Mouse (Mus musculus) intestine, embryonic 16.5 days (tissue): ENCODE results near the gene Sec63. TPM values are rescaled to one million over a fixed set of nuclear protein-coding genes. Genes with fewer than 3 reads are reported as not detected.

Experiments
- ATAC-seq: fragments of 200-750 bp; cut with Nextera tagmentation; 2 replicates; pipeline ENCODE4 v1.8.0; 2017; ENCODE audit warnings: moderate TSS enrichment, moderate library complexity
- H3K27ac ChIP-seq: fragments of 300-500 bp; sonication (generic); 2 replicates; pipeline ENCODE4 v1.5.1; 2014; ENCODE audit warnings: mild to moderate bottlenecking, low read length
- H3K27me3 ChIP-seq: fragments of 300-500 bp; sonication (generic); replicated peaks from 2 replicates; pipeline ENCODE4 v1.6.1; 2014; ENCODE audit warnings: low read length, control low read depth, mixed read lengths; ENCODE audit not compliant: control insufficient read depth, insufficient read depth
- H3K36me3 ChIP-seq: fragments of 300-500 bp; sonication (generic); 2 replicates; pipeline ENCODE4 v1.6.1; 2014; ENCODE audit warnings: low read length, control low read depth; ENCODE audit not compliant: control insufficient read depth, insufficient read depth
- H3K4me1 ChIP-seq: fragments of 300-500 bp; sonication (generic); 2 replicates; pipeline ENCODE4 v1.6.1; 2014; ENCODE audit warnings: low read length, control low read depth, mixed read lengths; ENCODE audit not compliant: control insufficient read depth, insufficient read depth
- H3K4me2 ChIP-seq: fragments of 300-500 bp; sonication (generic); 2 replicates; pipeline ENCODE4 v1.6.1; 2014; ENCODE audit warnings: low read depth, low read length, control low read depth
- H3K4me3 ChIP-seq: fragments of 300-500 bp; sonication (generic); 2 replicates; pipeline ENCODE4 v1.5.1; 2014; ENCODE audit warnings: mild to moderate bottlenecking, low read length
- H3K9ac ChIP-seq: fragments of 300-500 bp; sonication (generic); 2 replicates; pipeline ENCODE4 v1.6.1; 2014; ENCODE audit warnings: low read depth, low read length
- H3K9me3 ChIP-seq: fragments of 300-500 bp; sonication (generic); 2 replicates; pipeline ENCODE4 v1.6.1; 2016; ENCODE audit warnings: low read length, control low read depth; ENCODE audit not compliant: control insufficient read depth
- WGBS: fragments of 180-500 bp; shearing (Covaris S2); extraction: QIAGEN DNeasy Blood & Tissue Kit; methylation state at CpG from one replicate; pipeline ENCODE4 v1.1.7; 2014; 5-methylcytosine and 5-hydroxymethylcytosine counted together
- polyA plus RNA-seq: library from polyadenylated mRNA; unstranded; fragments of >200 nt; fragmentation: Nextera tagmentation; extraction: Ambion mirVana; gene quantifications from 2 replicates; pipeline ENCODE4 v1.2.1, GENCODE M21; 2015

The Sec63 gene
- polyA plus RNA-seq, 1 experiment from 2014 or later: 22.3 TPM

- WGBS: 54% methylated on average over 2 of the region's 2 CpGs
- Histone ChIP-seq H3K27me3 (no peaks in the 10 kb centered on the region), H3K9me3 (no peaks in the 10 kb centered on the region), H3K9ac (no peak overlapping the region), H3K4me3 (no peak overlapping the region), H3K27ac (no peak overlapping the region), H3K4me1 (no peaks in the 10 kb centered on the region), H3K4me2 (no peak overlapping the region), H3K36me3 (no peaks in the 10 kb centered on the region)
- no peak for ATAC-seq
Measured at GRCm38 (mm10) chr10:42754341-42754740, 7.0 kb upstream of the Sec63 start.

- Histone ChIP-seq H3K9me3 (no peaks in the 10 kb centered on the region), H3K9ac (no peak overlapping the region), H3K4me3 (no peak overlapping the region), H3K27me3 (no peaks in the 10 kb centered on the region), H3K36me3 (no peaks in the 10 kb centered on the region), H3K4me2 (no peak overlapping the region), H3K27ac (no peak overlapping the region), H3K4me1 (peaks cover 14% of the 10 kb centered on the region)
- 93% methylated on average over 4 of the region's 4 CpGs for WGBS
- ATAC-seq: no peak
Measured at GRCm38 (mm10) chr10:42759741-42760140, 1.6 kb upstream of the Sec63 start.

- Histone ChIP-seq H3K4me3 (no peak overlapping the region), H3K9me3 (no peaks in the 10 kb centered on the region), H3K27ac (no peak overlapping the region), H3K9ac (no peak overlapping the region), H3K4me2 (no peak overlapping the region), H3K36me3 (no peaks in the 10 kb centered on the region), H3K4me1 (peaks cover 20% of the 10 kb centered on the region), H3K27me3 (no peaks in the 10 kb centered on the region)
- ATAC-seq: no peak
- 61% methylated on average over 8 of the region's 8 CpGs for WGBS
Measured at GRCm38 (mm10) chr10:42760329-42760728, 967 bp upstream of the Sec63 start.

GRCm38 (mm10) chr10:42761901-42762669, 789 bp downstream of the Sec63 start:
- ATAC-seq: peak; percentile 75
- H3K9me3 ChIP-seq: no peaks in the 10 kb centered on the region
- H3K27ac ChIP-seq: peak overlapping the region; percentile 91
- WGBS: under 1% methylated on average over 66 of the region's 66 CpGs
- peaks cover 22% of the 10 kb centered on the region for H3K4me1 ChIP-seq
- H3K36me3 ChIP-seq: no peaks in the 10 kb centered on the region
- no peaks in the 10 kb centered on the region for H3K27me3 ChIP-seq
- H3K9ac ChIP-seq: peak overlapping the region; percentile 86
- peak overlapping the region; percentile 69 for H3K4me2 ChIP-seq
- peak overlapping the region; percentile 78 for H3K4me3 ChIP-seq

GRCm38 (mm10) chr10:42762670-42763058, 1.4 kb downstream of the Sec63 start:
- 0% methylated on average over 6 of the region's 6 CpGs for WGBS
- peak overlapping the region; percentile 69 for H3K4me2 ChIP-seq
- no peaks in the 10 kb centered on the region for H3K36me3 ChIP-seq
- H3K27me3 ChIP-seq: no peaks in the 10 kb centered on the region
- no peaks in the 10 kb centered on the region for H3K9me3 ChIP-seq
- peaks cover 22% of the 10 kb centered on the region for H3K4me1 ChIP-seq
- peak overlapping the region; percentile 78 for H3K4me3 ChIP-seq
- H3K9ac ChIP-seq: peak overlapping the region; percentile 86
- ATAC-seq: no peak
- peak overlapping the region; percentile 91 for H3K27ac ChIP-seq

- ATAC-seq: no peak
- no peaks in the 10 kb centered on the region for H3K9me3 ChIP-seq
- no peaks in the 10 kb centered on the region for H3K36me3 ChIP-seq
- no peaks in the 10 kb centered on the region for H3K27me3 ChIP-seq
- H3K27ac ChIP-seq: no peak overlapping the region
- H3K9ac ChIP-seq: peak overlapping the region; percentile 46; the same call in 1 of the 2 replicates
- peaks cover 22% of the 10 kb centered on the region for H3K4me1 ChIP-seq
- H3K4me3 ChIP-seq: peak overlapping the region; percentile 31
- H3K4me2 ChIP-seq: peak overlapping the region; percentile 69
- 45% methylated on average over 4 of the region's 4 CpGs for WGBS
Measured at GRCm38 (mm10) chr10:42763246-42763645, 1.9 kb downstream of the Sec63 start.

- no peak for ATAC-seq
- H3K4me3 ChIP-seq: no peak overlapping the region
- no peak overlapping the region for H3K4me2 ChIP-seq
- H3K9me3 ChIP-seq: no peaks in the 10 kb centered on the region
- H3K9ac ChIP-seq: no peak overlapping the region
- H3K36me3 ChIP-seq: no peaks in the 10 kb centered on the region
- peaks cover 21% of the 10 kb centered on the region for H3K4me1 ChIP-seq
- H3K27me3 ChIP-seq: no peaks in the 10 kb centered on the region
- H3K27ac ChIP-seq: 0 out of 2 replicates have a peak overlapping the region, but pooled peaks have one; percentile 28
Measured at GRCm38 (mm10) chr10:42765344-42765743, 4.0 kb downstream of the Sec63 start.

- ATAC-seq: no peak
- H3K4me2 ChIP-seq: no peak overlapping the region
- whole genome bisulfite sequencing: 81% methylated on average over 3 of the region's 3 CpGs
- H3K36me3 ChIP-seq: no peaks in the 10 kb centered on the region
- H3K4me3 ChIP-seq: no peak overlapping the region
- no peak overlapping the region for H3K27ac ChIP-seq
- H3K27me3 ChIP-seq: no peaks in the 10 kb centered on the region
- no peaks in the 10 kb centered on the region for H3K9me3 ChIP-seq
- no peak overlapping the region for H3K9ac ChIP-seq
- H3K4me1 ChIP-seq: no peaks in the 10 kb centered on the region
Measured at GRCm38 (mm10) chr10:42775450-42775849, 14.2 kb downstream of the Sec63 start.

GRCm38 (mm10) chr10:42780753-42781152, 19.5 kb downstream of the Sec63 start:
- ATAC-seq: no peak
- no peaks in the 10 kb centered on the region for H3K27me3 ChIP-seq
- no peak overlapping the region for H3K9ac ChIP-seq
- H3K4me2 ChIP-seq: no peak overlapping the region
- H3K36me3 ChIP-seq: no peaks in the 10 kb centered on the region
- 83% methylated on average over 2 of the region's 2 CpGs for WGBS
- no peak overlapping the region for H3K4me3 ChIP-seq
- H3K27ac ChIP-seq: no peak overlapping the region
- no peaks in the 10 kb centered on the region for H3K9me3 ChIP-seq
- peaks cover 3% of the 10 kb centered on the region; the same call in 1 of the 2 replicates for H3K4me1 ChIP-seq
